Mouse (Mus musculus) hindbrain, embryonic 11.5 days (tissue): ENCODE measurements around the gene Npas4. TPM values are rescaled to one million over a fixed set of nuclear protein-coding genes. Genes with fewer than 3 reads are reported as not detected.

Source experiments
- ATAC-seq: fragments of 200-750 bp; cut with Nextera tagmentation; 2 replicates; pipeline ENCODE4 v1.8.0; 2017; ENCODE audit warnings: mild to moderate bottlenecking, moderate TSS enrichment, moderate library complexity; ENCODE audit not compliant: low FRiP score
- DNase-seq: peaks from one replicate; pipeline ENCODE4 v3.0.0-alpha.2; 2015; ENCODE audit warnings: low spot score
- H3K27ac ChIP-seq: fragments of 300-500 bp; sonication (generic); 2 replicates; pipeline ENCODE4 v1.5.1; 2014; ENCODE audit warnings: mild to moderate bottlenecking, low read depth, low read length
- H3K27me3 ChIP-seq: fragments of 300-500 bp; sonication (generic); 2 replicates; pipeline ENCODE4 v1.6.1; 2014; ENCODE audit warnings: mild to moderate bottlenecking, low read length, moderate library complexity, mixed read lengths; ENCODE audit not compliant: control insufficient read depth, insufficient read depth
- H3K36me3 ChIP-seq: fragments of 300-500 bp; sonication (generic); 2 replicates; pipeline ENCODE4 v1.6.1; 2014; ENCODE audit warnings: mild to moderate bottlenecking, low read length, moderate library complexity, mixed read lengths; ENCODE audit not compliant: control insufficient read depth, insufficient read depth
- H3K4me1 ChIP-seq: fragments of 300-500 bp; sonication (generic); replicated peaks from 2 replicates; pipeline ENCODE4 v1.6.1; 2014; ENCODE audit warnings: low read length, mixed read lengths; ENCODE audit not compliant: control insufficient read depth, insufficient read depth
- H3K4me2 ChIP-seq: fragments of 300-500 bp; sonication (generic); replicated peaks from 2 replicates; pipeline ENCODE4 v1.6.1; 2014; ENCODE audit warnings: mild to moderate bottlenecking, low read depth, low read length
- H3K4me3 ChIP-seq: fragments of 300-500 bp; sonication (generic); 2 replicates; pipeline ENCODE4 v1.5.1; 2014; ENCODE audit warnings: low read depth, low read length
- H3K9ac ChIP-seq: fragments of 300-500 bp; sonication (generic); 2 replicates; pipeline ENCODE4 v1.6.1; 2014; ENCODE audit warnings: low read depth, low read length
- H3K9me3 ChIP-seq: fragments of 300-500 bp; sonication (generic); 2 replicates; pipeline ENCODE4 v1.6.1; 2016; ENCODE audit warnings: low read length; ENCODE audit not compliant: control insufficient read depth
- WGBS: fragments of 180-500 bp; shearing (Covaris S2); extraction: QIAGEN DNeasy Blood & Tissue Kit; methylation state at CpG from one replicate; pipeline ENCODE4 v1.1.7; 2014; 5-methylcytosine and 5-hydroxymethylcytosine counted together
- polyA plus RNA-seq: library from polyadenylated mRNA; unstranded; fragments of >200 nt; fragmentation: Nextera tagmentation; extraction: Ambion mirVana; gene quantifications from 2 replicates; pipeline ENCODE4 v1.2.1, GENCODE M21; 2014

Npas4 gene
- 0.06 and 0.07 TPM in 2 replicates for polyA plus RNA-seq

- Histone ChIP-seq H3K4me3 (peak within 1 kb of the TSS; percentile 34), H3K36me3 (no peaks in the 10 kb centered on the region), H3K27me3 (peaks cover 47% of the 10 kb centered on the region), H3K4me1 (no peaks in the 10 kb centered on the region), H3K9ac (0 out of 2 replicates have a peak within 1 kb of the TSS, but pooled peaks have one; percentile 42), H3K4me2 (peak within 1 kb of the TSS; percentile 48), H3K9me3 (no peaks in the 10 kb centered on the region), H3K27ac (no peak within 1 kb of the TSS)
- ATAC-seq (no peak), DNase-seq (no peak)
- 26% methylated on average over 4 of the region's 4 CpGs for WGBS
Observed at GRCm38 (mm10) chr19:4990256-4990625, at the start of gene Npas4. TSS of gene Npas4 (minus strand) at chr19:4990316.

- Histone ChIP-seq H3K4me1 (peaks cover 3% of the 10 kb centered on the region; the same call in 1 of the 2 replicates), H3K9me3 (no peaks in the 10 kb centered on the region), H3K36me3 (no peaks in the 10 kb centered on the region), H3K27me3 (no peaks in the 10 kb centered on the region), H3K27ac (peak overlapping the region; percentile 76), H3K4me3 (peak overlapping the region; percentile 78), H3K4me2 (peak overlapping the region; percentile 99), H3K9ac (peak overlapping the region; percentile 89)
- DNase-seq: no peak
- ATAC-seq: no peak
- WGBS: 14% methylated on average over 41 of the region's 41 CpGs
Observed at GRCm38 (mm10) chr19:5039301-5040114, 49.4 kb upstream of the Npas4 start.

- H3K4me3 ChIP-seq: peak within 1 kb of the TSS; percentile 78
- H3K4me1 ChIP-seq: peaks cover 3% of the 10 kb centered on the region; the same call in 1 of the 2 replicates
- H3K36me3 ChIP-seq: no peaks in the 10 kb centered on the region
- H3K27me3 ChIP-seq: no peaks in the 10 kb centered on the region
- H3K27ac ChIP-seq: peak within 1 kb of the TSS; percentile 76
- under 1% methylated on average over 44 of the region's 44 CpGs for WGBS
- H3K9me3 ChIP-seq: no peaks in the 10 kb centered on the region
- H3K9ac ChIP-seq: peak within 1 kb of the TSS; percentile 89
- peak within 1 kb of the TSS; percentile 99 for H3K4me2 ChIP-seq
- ATAC-seq (peak; percentile 89), DNase-seq (peak; percentile 92)
Observed at GRCm38 (mm10) chr19:5038709-5039156, 48.6 kb upstream of the Npas4 start, which contains the start of the genes B4gat1 and AC124502.3. TSS of gene B4gat1 (plus strand) at chr19:5038826. TSS of gene AC124502.3 (plus strand) at chr19:5038891.

- peak overlapping the region; percentile 89 for H3K9ac ChIP-seq
- peak; percentile 93 for DNase-seq
- no peaks in the 10 kb centered on the region for H3K9me3 ChIP-seq
- WGBS: 5% methylated on average over 32 of the region's 32 CpGs
- peak; percentile 63 for ATAC-seq
- peaks cover 3% of the 10 kb centered on the region; the same call in 1 of the 2 replicates for H3K4me1 ChIP-seq
- H3K27me3 ChIP-seq: no peaks in the 10 kb centered on the region
- peak overlapping the region; percentile 99 for H3K4me2 ChIP-seq
- H3K36me3 ChIP-seq: no peaks in the 10 kb centered on the region
- peak overlapping the region; percentile 78 for H3K4me3 ChIP-seq
- peak overlapping the region; percentile 73 for H3K27ac ChIP-seq
Observed at GRCm38 (mm10) chr19:5037678-5038571, 47.8 kb upstream of the Npas4 start.

- Histone ChIP-seq H3K4me1 (peaks cover 3% of the 10 kb centered on the region; the same call in 1 of the 2 replicates), H3K27me3 (no peaks in the 10 kb centered on the region), H3K4me3 (no peak overlapping the region), H3K36me3 (no peaks in the 10 kb centered on the region), H3K27ac (no peak overlapping the region), H3K9me3 (no peaks in the 10 kb centered on the region), H3K9ac (no peak overlapping the region), H3K4me2 (no peak overlapping the region)
- no peak for ATAC-seq
- DNase-seq: no peak
- 71% methylated on average over 4 of the region's 4 CpGs for WGBS
Observed at GRCm38 (mm10) chr19:5036577-5036976, 46.5 kb upstream of the Npas4 start.

- Histone ChIP-seq H3K36me3 (no peaks in the 10 kb centered on the region), H3K4me3 (no peak overlapping the region), H3K9me3 (no peaks in the 10 kb centered on the region), H3K27me3 (no peaks in the 10 kb centered on the region), H3K4me1 (no peaks in the 10 kb centered on the region), H3K9ac (no peak overlapping the region), H3K27ac (no peak overlapping the region), H3K4me2 (no peak overlapping the region)
- no peak for DNase-seq
- 83% methylated on average over 3 of the region's 3 CpGs for WGBS
- ATAC-seq: no peak
Observed at GRCm38 (mm10) chr19:5032686-5033085, 42.6 kb upstream of the Npas4 start.

- H3K9me3 ChIP-seq: no peaks in the 10 kb centered on the region
- ATAC-seq (no peak), DNase-seq (no peak)
- no peak overlapping the region for H3K9ac ChIP-seq
- no peaks in the 10 kb centered on the region for H3K36me3 ChIP-seq
- H3K4me2 ChIP-seq: no peak overlapping the region
- H3K4me3 ChIP-seq: no peak overlapping the region
- H3K27me3 ChIP-seq: no peaks in the 10 kb centered on the region
- no peaks in the 10 kb centered on the region for H3K4me1 ChIP-seq
- WGBS: 90% methylated on average over 8 of the region's 8 CpGs
- H3K27ac ChIP-seq: no peak overlapping the region
Observed at GRCm38 (mm10) chr19:5026111-5026510, 36.0 kb upstream of the Npas4 start.

- ATAC-seq (peak; percentile 96), DNase-seq (peak; percentile 93)
- no peaks in the 10 kb centered on the region for H3K9me3 ChIP-seq
- H3K9ac ChIP-seq: peak within 1 kb of the TSS; percentile 74
- H3K4me1 ChIP-seq: no peaks in the 10 kb centered on the region
- H3K4me3 ChIP-seq: peak within 1 kb of the TSS; percentile 53
- no peaks in the 10 kb centered on the region for H3K36me3 ChIP-seq
- H3K27ac ChIP-seq: peak within 1 kb of the TSS; percentile 80
- peak within 1 kb of the TSS; percentile 74 for H3K4me2 ChIP-seq
- H3K27me3 ChIP-seq: no peaks in the 10 kb centered on the region
- under 1% methylated on average over 62 of the region's 62 CpGs for WGBS
Observed at GRCm38 (mm10) chr19:5023621-5024479, 33.7 kb upstream of the Npas4 start, which contains the start of gene Slc29a2. TSS of gene Slc29a2 (plus strand) at chr19:5023860.
